Mouse (Mus musculus) neutrophil, adult 5-6 weeks (primary cell): ENCODE measurements around the gene Zfp322a. TPM values are rescaled to one million over a fixed set of nuclear protein-coding genes. Genes with fewer than 3 reads are reported as not detected.
"Not testable (repeated sequence)": the region's sequence is repeated elsewhere in the genome, so short reads cannot be mapped to it uniquely, and the experiment has no call there.

ENCODE experiments used
- ATAC-seq: fragments of 151-379, 151-347 bp; 2 replicates; pipeline ENCODE4 v1.8.0; 2017; ENCODE audit warnings: mild to moderate bottlenecking, moderate TSS enrichment; ENCODE audit not compliant: insufficient number of reproducible peaks, poor library complexity, low FRiP score, severe bottlenecking; ENCODE audit errors: extremely low read depth
- total RNA-seq: library from RNA; stranded (forward); fragments of 200-1000 nt; gene quantifications from 2 replicates; pipeline ENCODE4 v1.2.3, GENCODE M21; 2017

Zfp322a gene
- total RNA-seq, 1 experiment from 2014 or later: 34.4 TPM

- ATAC-seq: no peak
Measured at GRCm38 (mm10) chr13:23361536-23361935, 7.5 kb downstream of the Zfp322a start.

DNA sequence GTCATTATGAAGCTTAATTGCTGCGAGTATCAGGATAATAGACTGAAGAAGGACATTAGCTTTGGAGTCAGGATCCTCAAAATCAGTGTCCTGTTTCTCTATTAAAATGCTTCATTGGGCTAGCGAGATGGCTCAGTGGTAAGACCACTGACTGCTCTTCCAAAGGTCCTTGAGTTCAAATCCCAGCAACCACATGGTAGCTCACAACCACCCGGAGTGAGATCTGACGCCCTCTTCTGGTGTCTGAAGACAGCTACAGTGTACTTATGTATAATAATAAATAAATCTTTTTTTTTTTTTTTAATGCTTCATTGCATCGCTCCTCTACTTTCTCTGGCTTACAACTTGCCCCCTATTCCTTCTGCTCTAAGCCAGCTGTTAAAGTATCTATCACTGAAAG, 14.5 kb downstream of the Zfp322a start:
- ATAC-seq: not testable (repeated sequence)

DNA sequence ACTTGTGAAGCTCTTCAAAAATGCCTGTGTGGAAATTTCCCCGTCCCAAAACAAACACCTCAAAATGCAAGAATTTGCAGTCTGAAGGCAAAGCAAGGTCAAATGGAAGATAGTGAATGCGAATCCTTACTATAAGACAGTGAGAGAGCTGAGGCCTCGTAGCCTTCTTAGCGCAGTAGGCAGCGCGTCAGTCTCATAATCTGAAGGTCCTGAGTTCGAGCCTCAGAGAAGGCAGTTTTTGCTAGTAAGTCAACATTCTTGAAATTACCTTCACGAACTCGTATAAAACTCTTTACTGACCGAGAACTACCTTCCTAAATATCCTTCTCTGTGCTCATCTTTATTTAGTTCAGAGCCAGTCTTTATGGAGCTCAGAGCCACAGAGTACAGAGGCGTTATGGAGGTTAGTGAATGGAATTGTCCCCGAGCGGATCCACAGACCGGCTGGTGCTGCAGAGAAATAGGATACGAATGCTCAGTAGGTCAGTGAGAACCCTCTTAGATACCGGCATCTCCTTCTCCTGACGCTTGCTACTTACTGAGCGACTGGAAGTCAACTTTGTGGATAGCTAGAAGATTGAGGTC, 51.6 kb downstream of the Zfp322a start:
- no peak for ATAC-seq

DNA sequence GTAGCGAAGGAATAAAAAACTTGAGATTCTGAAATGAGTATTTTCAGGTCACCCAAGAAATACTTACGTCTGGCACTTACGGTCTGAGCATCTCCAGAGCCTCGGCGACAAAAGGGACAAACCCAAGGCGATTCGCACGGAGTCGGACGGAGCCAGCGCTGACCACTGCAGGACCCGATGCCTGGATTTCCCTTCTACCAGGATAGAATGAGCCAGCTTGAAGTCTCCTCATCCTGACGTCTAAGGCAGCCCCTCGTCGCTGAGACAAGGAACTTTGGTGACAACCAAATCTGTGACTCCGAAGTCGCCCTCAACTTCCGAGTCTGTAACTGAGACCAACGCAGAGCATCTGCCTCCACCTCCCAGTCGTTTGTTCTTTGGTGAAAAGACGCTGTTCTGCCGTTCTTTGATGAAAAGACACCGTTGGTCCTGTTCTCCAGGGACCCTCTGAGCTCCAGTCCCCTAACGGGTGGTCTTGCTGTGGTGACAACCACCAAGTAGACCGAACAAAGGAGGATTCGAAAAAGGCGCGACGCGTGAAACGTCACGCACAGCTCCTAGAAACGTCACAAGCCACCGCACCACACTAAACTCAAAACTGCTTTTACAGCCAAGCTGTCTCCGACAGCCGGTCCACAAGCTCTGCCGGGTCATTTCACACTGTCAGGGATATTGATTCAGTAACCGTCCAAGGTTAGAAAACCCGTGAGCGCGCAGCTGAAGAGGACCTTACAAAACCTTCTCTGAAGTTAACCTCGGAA, 55.9 kb downstream of the Zfp322a start:
- no peak for ATAC-seq

- no peak for ATAC-seq
Measured at GRCm38 (mm10) chr13:23310036-23310435, 59.0 kb downstream of the Zfp322a start.

GRCm38 (mm10) chr13:23309495-23310011, 59.5 kb downstream of the Zfp322a start:
- no peak for ATAC-seq

- ATAC-seq: not testable (repeated sequence)
Measured at GRCm38 (mm10) chr13:23308639-23309307, 60.2 kb downstream of the Zfp322a start.

GRCm38 (mm10) chr13:23307069-23307814, 61.8 kb downstream of the Zfp322a start:
- no peak for ATAC-seq

DNA sequence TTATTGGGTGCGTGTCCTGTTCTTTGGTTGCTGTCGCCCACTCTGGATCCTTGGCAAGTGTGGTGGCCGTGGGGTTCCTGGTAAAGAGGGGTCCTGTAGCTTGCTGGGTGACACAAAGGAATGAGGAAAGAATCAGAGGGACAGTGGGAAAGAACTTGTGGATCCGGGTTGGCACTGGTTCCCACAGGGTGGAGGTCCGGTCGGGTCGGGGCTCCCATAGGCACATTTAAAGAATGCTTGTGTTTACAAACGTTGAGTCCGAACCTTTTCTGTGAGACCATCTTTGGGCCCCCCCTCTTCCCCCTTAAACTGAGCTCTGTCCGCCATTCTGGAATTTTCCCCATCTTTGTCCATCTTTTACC, 62.3 kb downstream of the Zfp322a start:
- ATAC-seq: no peak

Other genes starting within 250 kb of the Zfp322a start
- gene Vmn1r218, start 236.1 kb downstream of the Zfp322a start, total RNA-seq: not detected in 2 replicates
- 0.12 TPM in 1 of 2 replicates, not detected in the other for gene Vmn1r219, start 209.9 kb downstream of the Zfp322a start, total RNA-seq
- 0.12 TPM in 1 of 2 replicates, not detected in the other for gene Vmn1r220, start 181.2 kb downstream of the Zfp322a start, total RNA-seq
- 0.12 TPM in 1 of 2 replicates, not detected in the other for gene Vmn1r221, start 155.1 kb downstream of the Zfp322a start, total RNA-seq
- not detected in 2 replicates for gene Vmn1r222, start 133.3 kb downstream of the Zfp322a start, total RNA-seq
- not detected in 2 replicates for gene Vmn1r223, start 122.1 kb downstream of the Zfp322a start, total RNA-seq
- gene Abt1, start 54.7 kb upstream of the Zfp322a start, total RNA-seq: 10.2 and 12.6 TPM in 2 replicates
- not detected in 2 replicates for gene Btn1a1, start 96.7 kb upstream of the Zfp322a start, total RNA-seq
- gene Btn2a2, start 119.6 kb upstream of the Zfp322a start, total RNA-seq: 0.25 and 0.58 TPM in 2 replicates
- 161 and 193 TPM in 2 replicates for gene Hist1h4h, start 161.8 kb upstream of the Zfp322a start, total RNA-seq
- gene Hist1h2af, start 164.7 kb upstream of the Zfp322a start, total RNA-seq: 3.5 and 5.0 TPM in 2 replicates
- not detected in 2 replicates for gene Hist1h3g, start 166.2 kb upstream of the Zfp322a start, total RNA-seq
- 5.8 and 6.4 TPM in 2 replicates for gene Hist1h2bh, start 174.2 kb upstream of the Zfp322a start, total RNA-seq
- gene Hist1h3f, start 174.8 kb upstream of the Zfp322a start, total RNA-seq: 21.9 and 24.1 TPM in 2 replicates
- 15.2 and 27.6 TPM in 2 replicates for gene Hist1h4f, start 182.4 kb upstream of the Zfp322a start, total RNA-seq
- 28.5 and 28.7 TPM in 2 replicates for gene Hist1h1d, start 184.1 kb upstream of the Zfp322a start, total RNA-seq
- 50.8 and 54.4 TPM in 2 replicates for gene Hist1h3e, start 193.2 kb upstream of the Zfp322a start, total RNA-seq
- gene Hist1h2ae, start 202.0 kb upstream of the Zfp322a start, total RNA-seq: 13.6 and 18.3 TPM in 2 replicates
- gene Hist1h2bg, start 202.2 kb upstream of the Zfp322a start, total RNA-seq: 97.4 and 145 TPM in 2 replicates
- gene Hist1h2bf, start 205.0 kb upstream of the Zfp322a start, total RNA-seq: 32.7 and 52.5 TPM in 2 replicates
- 33.4 and 78.8 TPM in 2 replicates for gene Hist1h2ad, start 205.2 kb upstream of the Zfp322a start, total RNA-seq
- gene Hist1h3d, start 206.6 kb upstream of the Zfp322a start, total RNA-seq: 12.9 and 13.3 TPM in 2 replicates
- gene Hist1h4d, start 212.4 kb upstream of the Zfp322a start, total RNA-seq: 92.3 and 119 TPM in 2 replicates